Mouse (Mus musculus) cerebellum, postnatal 14 days (tissue): ENCODE results near the gene Nrip3.

Source experiments
- DNase-seq, 2 experiments: peaks; one replicate each; pipeline ENCODE4 v3.0.0; 2021; ENCODE audit warnings: mixed read lengths in 2 of 2

Gene Nrip3

DNA sequence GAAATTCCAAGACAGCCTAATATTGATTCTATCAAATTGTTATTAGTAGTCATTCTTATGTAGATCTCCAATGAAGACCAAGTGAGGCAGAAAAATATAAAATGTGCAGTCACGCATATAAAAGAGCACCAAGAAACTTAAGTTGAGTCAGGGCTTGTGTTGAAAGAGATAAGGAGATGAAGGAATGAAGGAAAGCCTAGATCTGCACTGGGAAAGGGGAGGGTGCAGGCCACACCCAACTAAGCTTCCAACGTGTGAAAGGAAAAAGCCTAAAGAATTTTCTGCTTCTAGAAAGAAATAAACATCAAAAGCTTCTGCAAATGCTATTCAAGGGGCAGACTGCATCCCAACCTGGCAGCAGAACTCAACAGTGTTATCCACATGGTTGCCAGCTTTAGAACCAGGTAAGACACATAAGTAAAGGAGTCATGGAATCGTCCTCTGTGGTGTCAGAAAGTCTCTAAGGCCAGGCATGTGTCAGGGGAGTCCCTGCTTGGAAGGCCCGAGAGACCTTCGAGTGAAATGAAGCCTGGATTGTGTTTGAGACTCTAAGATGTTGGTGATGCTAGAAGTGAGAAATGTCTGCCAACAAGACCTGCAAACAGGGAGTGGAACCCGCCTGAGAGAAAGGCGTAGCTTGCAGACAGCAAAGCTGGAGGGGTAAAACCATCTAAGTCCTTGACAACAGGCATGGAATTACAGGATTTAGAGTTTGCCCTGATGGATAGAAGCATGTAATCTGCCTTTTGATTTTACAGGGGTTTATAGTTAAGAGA, 14.1 kb downstream of the Nrip3 start:
- no peak for DNase-seq

DNA sequence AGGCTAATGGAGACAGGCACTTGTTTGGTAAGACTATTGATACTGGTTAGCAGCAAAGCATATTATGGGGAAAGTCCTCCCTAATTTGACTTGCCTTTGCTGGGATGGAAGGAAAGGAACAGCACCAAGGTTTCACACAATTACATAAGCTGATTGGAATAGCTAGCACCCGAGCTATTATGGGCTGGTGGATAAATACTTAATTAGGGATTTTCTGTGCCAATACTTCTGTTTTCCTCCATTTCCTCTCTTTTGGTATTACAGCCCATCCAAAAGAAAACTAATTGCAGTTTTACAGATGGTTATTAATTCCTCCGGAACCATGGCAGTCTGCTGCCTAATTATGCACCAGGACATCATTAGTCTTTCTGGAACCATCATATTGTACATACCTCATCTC, 17.8 kb downstream of the Nrip3 start:
- DNase-seq, result no peak

DNA sequence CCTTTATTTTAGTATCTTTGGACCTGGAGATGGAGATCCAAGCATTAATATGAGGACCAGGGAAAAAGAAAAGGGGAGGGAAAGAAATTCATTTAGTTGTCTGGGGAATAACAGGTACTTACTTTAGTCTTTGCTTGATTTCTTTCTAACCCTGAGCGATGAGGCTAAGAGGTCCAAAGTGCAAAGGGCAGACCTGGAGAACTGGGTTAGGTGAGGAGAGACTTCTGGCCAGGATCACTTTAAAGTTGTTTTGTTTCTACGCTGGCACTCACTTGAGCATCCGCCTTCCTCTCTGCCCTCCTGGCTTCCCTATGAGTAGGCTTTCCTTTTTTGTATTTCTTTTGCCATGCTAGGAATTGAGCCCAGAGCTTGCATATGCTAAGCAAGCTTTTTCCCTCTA, 25.5 kb downstream of the Nrip3 start:
- DNase-seq, result no peak

DNA sequence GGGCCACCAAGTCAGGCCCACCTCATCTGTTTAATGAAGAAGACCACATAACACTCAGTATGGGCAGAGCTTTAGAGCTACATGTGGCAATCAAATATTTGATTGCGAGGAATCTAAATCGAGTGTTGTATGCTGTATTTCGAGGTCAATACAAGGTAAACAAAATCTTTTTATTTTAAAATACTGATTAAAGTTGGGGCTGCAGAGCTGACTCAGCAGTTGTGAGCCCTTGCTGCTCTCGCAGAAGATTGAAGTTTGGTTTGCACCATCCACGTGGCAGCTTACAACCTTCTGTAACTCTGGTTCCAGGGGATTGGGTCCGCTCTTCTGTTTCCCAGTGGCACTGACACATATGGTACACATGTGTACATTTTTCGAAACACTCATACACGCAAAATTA, 27.8 kb downstream of the Nrip3 start:
- no peak for DNase-seq

DNA sequence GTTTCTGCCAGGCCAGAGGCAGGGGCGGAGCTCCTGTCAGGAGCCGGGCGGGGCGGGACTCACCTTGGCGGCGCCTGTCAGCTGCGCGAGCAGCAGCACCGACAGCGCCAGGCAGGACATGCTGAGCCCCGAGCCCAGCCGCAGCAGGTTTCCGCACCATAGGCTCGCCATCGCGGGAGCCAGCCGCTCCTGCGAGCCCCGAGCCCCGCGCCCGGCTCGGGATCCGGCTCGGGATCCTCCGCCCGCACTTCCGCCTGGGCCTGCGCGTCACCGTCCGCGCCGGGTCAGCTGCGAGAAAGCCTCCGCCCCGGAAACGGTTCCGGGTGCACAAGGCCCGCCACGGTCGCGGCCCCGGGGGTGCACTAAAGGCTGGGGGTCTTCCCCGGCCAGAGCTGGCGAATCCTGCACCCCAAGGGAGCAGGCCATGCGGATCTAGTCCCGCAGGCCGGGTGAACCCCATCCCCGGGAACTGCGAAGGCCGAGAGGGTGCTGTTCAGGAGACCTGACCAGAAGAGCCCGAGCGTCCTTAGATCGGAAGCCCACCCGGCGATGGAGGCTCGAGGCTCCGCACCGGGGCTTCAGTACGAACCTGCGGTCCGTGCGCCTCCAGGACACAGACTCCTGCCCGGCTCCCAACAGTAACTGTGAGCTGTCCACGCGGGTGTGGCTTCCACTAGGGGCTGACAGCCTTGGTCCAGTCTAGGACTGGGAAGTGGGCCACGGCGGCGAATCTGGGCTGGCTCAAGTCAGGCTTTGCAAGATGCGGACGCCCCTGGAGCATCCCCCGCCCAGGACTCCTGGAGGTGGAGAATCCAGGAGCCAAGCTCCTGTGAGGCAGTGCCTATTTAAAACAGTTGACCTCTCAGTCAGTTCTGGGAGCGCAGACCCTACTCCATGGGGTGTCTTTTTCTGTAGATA, 29.6 kb downstream of the Nrip3 start, which contains the start of gene Tmem9b:
TSS of gene Tmem9b (minus strand) at position 868 of the 918 bp plus-strand sequence.
- peak; percentile 85 to 88 for DNase-seq

DNA sequence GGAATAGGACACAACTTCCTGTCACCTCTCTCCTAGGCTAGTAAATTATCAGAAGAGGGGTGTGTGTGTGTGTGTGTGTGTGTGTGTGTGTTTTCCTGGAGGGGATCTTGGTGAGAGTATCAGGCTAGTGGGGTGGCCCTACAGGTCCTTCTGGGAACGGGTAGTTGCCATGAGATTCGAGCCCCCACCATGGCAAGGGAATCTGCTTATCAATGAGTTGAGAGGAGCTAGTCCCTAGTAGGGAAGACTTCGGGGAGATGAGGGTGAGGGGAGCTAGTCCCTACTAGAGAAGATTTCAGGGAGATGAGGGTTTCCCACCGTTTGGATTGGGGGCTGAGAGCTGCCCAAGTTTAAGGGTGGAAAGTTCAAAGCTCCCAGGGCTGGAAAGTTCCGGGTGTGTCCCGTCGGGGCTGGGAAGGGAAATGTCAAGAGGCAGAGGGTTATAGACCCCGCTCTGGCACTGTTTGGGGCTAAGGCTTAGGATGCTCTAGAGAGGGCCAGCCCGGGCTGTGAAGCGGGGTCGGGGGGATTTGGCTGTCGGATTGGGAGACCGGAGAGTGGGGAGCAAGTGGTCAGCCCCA, 30.3 kb downstream of the Nrip3 start:
- DNase-seq, result peak in 1 of 2 experiments; percentile 13

DNA sequence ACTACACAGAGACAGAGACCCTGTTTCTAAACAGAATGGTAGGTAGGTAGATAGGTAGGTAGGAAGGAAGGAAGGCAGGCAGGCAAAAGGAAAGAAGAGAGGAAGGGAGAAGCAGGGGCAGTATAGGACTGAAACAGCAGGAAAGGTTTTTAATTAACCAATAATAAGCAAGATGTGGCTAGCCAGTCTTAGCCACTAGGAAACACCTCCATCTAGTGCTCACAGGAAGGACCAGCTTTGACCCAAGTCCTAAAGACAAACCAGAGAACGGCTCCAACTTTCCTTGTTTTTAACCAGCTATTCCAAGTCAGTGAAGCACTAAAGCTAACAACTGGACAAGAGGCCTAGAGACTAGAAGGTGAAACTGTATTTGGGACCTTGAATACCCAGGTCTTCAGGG, 34.1 kb downstream of the Nrip3 start:
- DNase-seq, result no peak

DNA sequence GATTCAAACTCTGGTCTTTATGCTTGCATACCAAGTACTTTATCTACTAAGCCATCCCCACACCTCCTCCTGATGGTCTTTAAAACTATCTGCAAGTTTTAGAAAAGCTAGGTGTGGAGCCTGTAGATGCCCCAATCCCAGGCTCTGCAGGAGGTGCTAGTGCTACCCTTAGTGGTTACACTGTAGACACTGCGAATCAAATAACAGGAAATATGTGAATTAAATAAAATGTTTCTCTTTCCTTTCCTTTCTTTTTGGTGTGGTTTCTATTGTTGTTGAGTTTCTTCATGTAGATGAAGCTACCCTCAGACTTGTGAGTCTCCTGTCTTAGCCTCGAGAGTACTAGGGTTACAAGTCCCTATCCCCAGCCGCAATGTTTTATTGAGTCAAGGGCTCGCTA, 40.1 kb downstream of the Nrip3 start:
- DNase-seq, result no peak

DNA sequence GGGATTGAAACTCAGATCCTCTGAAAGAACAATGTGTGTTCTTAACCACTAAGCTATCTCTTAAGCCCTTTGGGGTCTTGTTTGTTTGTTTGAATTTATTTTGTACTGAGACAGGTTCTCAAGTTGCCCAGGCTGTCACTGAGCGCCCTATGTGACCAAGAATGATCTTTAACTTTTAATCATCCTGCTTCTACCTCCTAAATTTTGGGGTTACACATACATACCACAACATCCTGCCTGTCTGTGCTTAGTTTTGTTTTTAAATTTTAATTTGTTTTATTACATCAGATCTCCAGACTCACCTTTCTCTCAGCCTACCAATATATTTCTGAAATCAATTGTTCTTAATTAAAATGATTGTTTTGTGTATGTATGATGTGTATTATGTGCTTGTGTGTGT, 40.8 kb downstream of the Nrip3 start:
- DNase-seq, result no peak

DNA sequence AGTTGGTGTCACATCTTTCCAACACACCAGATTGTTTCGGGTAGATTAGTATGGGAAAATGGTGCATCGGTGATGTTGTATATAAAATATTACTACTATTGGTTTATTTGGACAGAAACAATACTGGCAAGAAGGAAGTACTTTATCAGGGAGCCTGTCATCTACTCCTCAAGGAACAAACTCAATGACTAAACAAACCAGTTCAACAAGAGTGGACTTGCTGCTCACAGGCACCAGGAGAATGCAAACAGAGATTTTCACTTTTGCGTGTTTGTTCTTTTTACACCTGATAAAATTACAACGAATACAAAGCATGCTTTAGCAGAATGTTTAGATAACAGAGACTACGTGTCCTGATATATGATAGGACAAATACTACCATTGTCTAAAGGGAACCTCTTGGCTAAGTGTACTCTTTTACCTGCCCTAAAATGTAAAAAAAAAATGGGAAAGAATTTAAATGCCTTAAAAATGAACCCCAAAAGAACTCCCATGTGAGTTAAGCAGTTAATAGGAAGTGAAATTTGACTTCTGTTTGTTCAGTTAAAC, 41.9 kb downstream of the Nrip3 start:
- no peak for DNase-seq

DNA sequence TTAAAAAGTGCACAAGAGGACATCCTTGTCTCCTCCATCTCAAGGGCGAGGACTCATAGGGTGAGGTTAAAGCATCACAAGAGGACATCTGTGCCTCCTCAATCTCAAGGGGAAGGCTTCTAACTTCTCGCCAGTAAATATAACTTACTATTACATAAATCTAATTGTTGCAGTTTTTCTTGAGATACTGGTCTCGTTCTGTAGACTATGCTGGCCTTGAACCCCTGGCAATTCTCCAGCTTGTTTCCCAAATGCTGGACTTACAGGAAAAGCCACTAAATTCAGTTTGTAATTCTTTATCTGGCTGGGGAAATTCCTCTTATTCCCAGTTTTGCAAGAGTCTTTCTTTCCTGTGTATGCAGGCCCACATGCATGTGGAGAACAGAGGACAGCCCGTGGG, 47.0 kb downstream of the Nrip3 start:
- DNase-seq, result no peak

DNA sequence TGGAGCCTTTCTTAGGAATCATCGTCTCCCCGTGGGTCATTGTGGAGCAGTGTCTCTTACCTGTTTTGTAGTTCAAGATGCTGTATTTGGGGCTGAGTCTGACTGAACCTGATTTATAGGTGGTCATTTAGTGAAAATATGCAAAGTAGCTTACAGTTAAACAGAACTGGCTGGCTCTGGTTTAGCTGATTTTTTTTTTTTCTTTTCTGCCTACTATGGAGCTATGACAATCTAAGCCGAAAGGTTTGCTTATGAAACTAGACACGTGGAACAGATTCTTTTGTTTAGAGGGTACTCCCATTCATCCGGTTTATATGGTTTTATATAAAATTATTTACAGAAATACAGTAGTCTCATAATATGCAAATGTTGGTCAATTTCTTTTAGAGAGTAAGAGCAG, 50.2 kb downstream of the Nrip3 start, which contains the start of gene Ascl3:
TSS of gene Ascl3 (minus strand) at position 101 of the 400 bp plus-strand sequence.
- no peak for DNase-seq

DNA sequence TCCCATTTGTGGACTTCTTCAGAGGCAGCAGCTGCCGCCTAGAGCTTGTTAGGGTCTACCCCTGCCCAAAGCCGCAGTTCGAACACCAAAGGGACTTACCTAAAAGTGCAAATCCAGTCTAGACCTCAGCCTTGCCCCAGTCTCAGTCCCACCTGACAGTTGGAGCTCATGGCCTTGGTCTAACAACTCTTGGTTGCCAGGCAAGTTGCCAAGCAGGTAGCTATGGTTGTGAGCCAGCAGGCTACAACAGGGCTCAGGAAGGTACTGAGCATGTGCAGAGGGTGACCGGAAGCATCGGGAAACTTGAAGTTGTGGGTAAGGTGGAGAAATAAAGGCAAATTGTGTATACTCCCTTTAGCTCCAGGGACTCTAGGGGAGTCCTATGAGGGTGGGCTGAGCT, 58.1 kb downstream of the Nrip3 start, which contains the start of gene BC051019:
TSS of gene BC051019 (minus strand) at position 154 of the 400 bp plus-strand sequence.
- DNase-seq, result peak in 1 of 2 experiments; percentile 14

DNA sequence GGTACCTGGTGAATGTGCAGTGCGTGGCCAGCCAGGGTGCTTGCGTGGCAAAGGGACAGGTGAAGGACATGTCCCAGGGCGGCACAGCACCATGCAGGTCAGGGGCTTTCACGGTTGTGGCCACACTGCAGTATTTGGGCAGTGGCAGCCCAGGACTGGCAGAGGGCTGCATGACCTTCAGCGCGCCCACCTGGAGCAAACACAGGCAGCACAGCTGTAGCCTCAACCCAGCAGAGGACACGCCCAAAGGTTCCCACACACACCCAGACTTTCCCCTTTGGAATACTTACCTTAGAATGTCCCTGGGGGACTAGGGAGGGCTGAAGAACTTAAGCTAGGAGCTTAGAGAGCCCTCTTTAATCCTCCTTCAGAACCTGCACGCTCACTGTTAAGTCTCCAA, 58.7 kb downstream of the Nrip3 start:
- no peak for DNase-seq

DNA sequence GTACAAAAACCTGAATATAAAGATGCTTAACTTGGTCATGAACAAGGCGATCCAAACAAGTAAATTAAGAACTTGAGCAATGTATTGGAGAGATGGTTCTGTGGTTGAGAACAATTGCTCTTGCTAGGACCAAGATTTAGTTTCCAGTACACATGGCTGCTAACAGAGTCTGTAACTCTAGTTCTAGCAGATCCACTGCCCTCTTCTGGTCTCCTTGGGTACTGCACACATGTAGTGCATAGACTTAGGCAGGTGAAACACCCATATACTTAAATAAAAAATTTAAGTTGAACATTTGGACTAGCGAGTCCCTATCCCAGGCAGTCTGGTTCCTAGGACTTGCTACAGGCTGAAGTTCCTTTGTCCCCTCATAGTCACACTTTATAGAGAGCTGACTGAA, 59.2 kb downstream of the Nrip3 start:
- peak in 1 of 2 experiments; percentile 49 for DNase-seq

DNA sequence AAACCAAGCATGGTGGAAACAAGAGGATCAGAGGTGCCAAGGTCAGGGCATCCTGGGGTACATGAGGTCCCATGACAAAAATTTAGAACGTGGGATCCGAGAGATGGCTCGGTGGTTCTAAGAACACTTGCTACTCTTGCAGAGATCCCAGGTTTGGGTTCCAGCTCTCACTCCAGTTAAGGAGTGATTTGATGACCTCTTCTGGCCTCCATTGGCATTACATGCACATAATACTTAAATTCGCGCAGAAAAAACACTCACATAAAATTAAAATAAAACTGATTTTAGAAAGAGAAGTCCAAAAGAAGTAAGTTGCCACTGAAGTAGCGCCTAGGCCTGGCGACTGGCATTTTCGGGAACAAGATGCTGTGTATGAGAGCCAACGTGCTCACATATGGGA, 62.5 kb downstream of the Nrip3 start:
- DNase-seq, result peak; percentile 55 to 69

DNA sequence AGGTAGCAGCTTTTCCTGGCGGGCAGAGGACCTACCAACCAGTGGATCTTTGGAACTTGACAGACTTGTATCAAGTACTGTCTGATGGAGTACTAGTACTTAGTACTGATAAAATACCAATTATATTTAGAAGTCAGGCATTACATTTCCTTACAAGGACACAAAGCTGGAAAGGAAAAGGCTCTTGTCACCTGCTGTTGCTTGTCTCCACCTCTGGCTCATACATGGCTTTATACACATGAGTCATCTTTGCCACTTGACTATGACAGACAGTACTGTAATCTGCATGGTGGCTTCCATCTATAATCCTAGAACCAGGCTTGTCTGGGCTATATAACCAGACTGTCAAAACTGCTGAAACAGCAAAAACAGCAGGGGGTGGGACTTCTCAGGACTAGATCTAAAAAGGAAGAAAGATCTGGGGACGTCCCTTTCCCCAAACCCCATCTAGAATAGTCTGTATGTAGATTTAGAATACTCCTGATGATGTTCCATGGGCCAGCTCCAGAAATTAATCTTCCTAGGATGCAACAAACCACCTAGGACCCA, 68.3 kb downstream of the Nrip3 start:
- DNase-seq, result no peak

DNA sequence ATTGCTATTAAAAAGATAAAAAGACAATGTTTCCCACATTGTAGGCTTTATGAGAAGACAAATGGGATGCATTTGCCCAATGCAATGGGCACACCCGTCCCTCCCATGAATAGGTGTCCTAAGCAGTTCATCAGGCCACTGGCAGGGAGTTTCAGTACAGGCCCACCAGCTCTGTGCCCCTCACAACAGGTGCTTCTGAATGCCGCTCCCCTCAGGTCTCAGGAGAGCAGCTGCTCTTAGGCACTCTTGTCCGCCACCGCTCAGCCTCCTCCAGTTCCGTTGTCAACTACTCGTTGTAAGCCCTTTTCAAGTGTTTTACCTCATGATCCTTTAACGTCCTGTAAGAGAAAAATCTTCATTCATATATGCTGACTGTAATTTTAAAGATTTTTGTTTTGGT, 69.6 kb downstream of the Nrip3 start:
- DNase-seq, result no peak

DNA sequence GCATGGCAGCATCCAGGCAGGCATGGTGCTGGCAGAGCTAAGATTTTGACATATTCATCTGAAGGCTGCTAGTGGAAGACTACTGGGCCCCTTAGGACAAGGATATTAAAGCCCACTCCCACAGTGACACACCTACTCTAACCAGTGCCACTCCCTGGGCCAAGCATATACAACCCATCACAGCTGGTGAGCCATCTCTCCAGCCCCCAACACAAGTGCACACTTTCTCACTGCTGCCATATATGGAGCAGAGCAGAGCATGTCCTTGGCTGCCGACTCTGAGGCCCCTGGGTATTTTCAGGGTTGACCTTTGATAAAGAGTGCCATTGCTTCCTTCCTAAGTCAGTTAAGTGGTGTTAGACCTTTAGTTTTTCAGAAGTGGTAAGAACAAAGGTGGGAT, 71.8 kb downstream of the Nrip3 start:
- no peak for DNase-seq

DNA sequence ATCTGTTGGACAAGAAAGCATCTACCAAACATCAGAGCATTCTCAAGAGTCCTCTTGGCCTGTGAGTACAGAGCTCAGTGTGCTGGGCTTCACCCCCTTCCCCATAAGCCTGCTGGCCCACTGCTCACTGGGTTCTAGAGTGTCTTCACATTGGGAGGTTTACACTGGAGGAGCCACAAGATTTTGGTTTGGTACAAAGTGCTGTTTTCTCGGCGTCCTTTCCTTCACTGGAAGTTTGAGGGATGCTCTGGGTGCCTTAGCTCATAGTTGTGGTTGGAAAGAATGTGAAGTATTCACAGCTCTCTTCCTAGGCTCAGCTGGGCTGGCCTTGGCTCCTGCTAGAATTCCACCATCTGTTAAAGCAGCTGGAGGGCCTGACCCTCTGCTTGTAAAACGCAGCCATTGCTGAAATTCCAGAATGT, 72.9 kb downstream of the Nrip3 start:
- no peak for DNase-seq
